Mouse (Mus musculus) neural tube, embryonic 13.5 days (tissue): ENCODE results near the gene Wdr12. TPM values are rescaled to one million over a fixed set of nuclear protein-coding genes. Genes with fewer than 3 reads are reported as not detected.
"Not testable (repeated sequence)": the region's sequence is repeated elsewhere in the genome, so short reads cannot be mapped to it uniquely, and the experiment has no call there.

Source experiments
- ATAC-seq: fragments of 200-750 bp; cut with Nextera tagmentation; 2 replicates; pipeline ENCODE4 v1.8.0; 2017; ENCODE audit warnings: low read depth, mild to moderate bottlenecking, moderate TSS enrichment, moderate library complexity
- H3K27ac ChIP-seq: fragments of 300-500 bp; sonication (generic); replicated peaks from 2 replicates; pipeline ENCODE4 v1.5.1; 2015; ENCODE audit warnings: moderate library complexity, mild to moderate bottlenecking, inconsistent platforms
- H3K27me3 ChIP-seq: fragments of 300-500 bp; sonication (generic); 2 replicates; pipeline ENCODE4 v1.6.1; 2015; ENCODE audit warnings: mild to moderate bottlenecking, inconsistent platforms
- H3K36me3 ChIP-seq: fragments of 300-500 bp; sonication (generic); 2 replicates; pipeline ENCODE4 v1.6.1; 2015; ENCODE audit warnings: mild to moderate bottlenecking, inconsistent platforms
- H3K4me1 ChIP-seq: fragments of 300-500 bp; sonication (generic); replicated peaks from 2 replicates; pipeline ENCODE4 v1.6.1; 2015; ENCODE audit warnings: inconsistent platforms
- H3K4me2 ChIP-seq: fragments of 300-500 bp; sonication (generic); 2 replicates; pipeline ENCODE4 v1.6.1; 2015; ENCODE audit warnings: inconsistent platforms, mild to moderate bottlenecking, moderate library complexity
- H3K4me3 ChIP-seq: fragments of 300-500 bp; sonication (generic); 2 replicates; pipeline ENCODE4 v1.5.1; 2015; ENCODE audit warnings: mild to moderate bottlenecking, inconsistent platforms
- H3K9ac ChIP-seq: fragments of 300-500 bp; sonication (generic); 2 replicates; pipeline ENCODE4 v1.6.1; 2015; ENCODE audit warnings: moderate library complexity, mild to moderate bottlenecking, inconsistent platforms
- H3K9me3 ChIP-seq: fragments of 300-500 bp; sonication (generic); 2 replicates; pipeline ENCODE4 v1.6.1; 2016; ENCODE audit warnings: inconsistent platforms
- WGBS: fragments of 180-500 bp; shearing (Covaris S2); methylation state at CpG from one replicate; pipeline ENCODE4 v1.1.7; 2015; 5-methylcytosine and 5-hydroxymethylcytosine counted together
- polyA plus RNA-seq: library from polyadenylated mRNA; unstranded; fragments of >200 nt; fragmentation: Nextera tagmentation; extraction: Ambion mirVana; gene quantifications from 2 replicates; pipeline ENCODE4 v1.2.1, GENCODE M21; 2015

The Wdr12 gene
- polyA plus RNA-seq, 1 experiment from 2014 or later = 44.9 TPM

- Histone ChIP-seq H3K9me3 (no peaks in the 10 kb centered on the region), H3K27ac (no peak overlapping the region), H3K4me2 (no peak overlapping the region), H3K4me3 (no peak overlapping the region), H3K9ac (no peak overlapping the region), H3K36me3 (no peaks in the 10 kb centered on the region), H3K27me3 (no peaks in the 10 kb centered on the region), H3K4me1 (no peaks in the 10 kb centered on the region)
- WGBS = 84% methylated on average over 3 of the region's 3 CpGs
- ATAC-seq = no peak
These were observed 42.1 kb downstream of the Wdr12 start for GRCm38 (mm10) chr1:60056310-60056709.

- Histone ChIP-seq H3K9ac (no peak overlapping the region), H3K27ac (no peak overlapping the region), H3K4me2 (no peak overlapping the region), H3K4me1 (no peaks in the 10 kb centered on the region), H3K27me3 (no peaks in the 10 kb centered on the region), H3K4me3 (no peak overlapping the region), H3K36me3 (no peaks in the 10 kb centered on the region), H3K9me3 (no peaks in the 10 kb centered on the region)
- 36% methylated on average over 3 of the region's 3 CpGs for WGBS
- ATAC-seq = no peak
These were observed 43.8 kb downstream of the Wdr12 start for GRCm38 (mm10) chr1:60054659-60055058.

- ATAC-seq, H3K36me3 ChIP-seq, H3K4me3 ChIP-seq, H3K4me1 ChIP-seq, H3K9ac ChIP-seq, H3K4me2 ChIP-seq, H3K27ac ChIP-seq, H3K9me3 ChIP-seq: not testable (repeated sequence)
- H3K27me3 ChIP-seq = peaks cover 11% of the 10 kb centered on the region
- WGBS = 92% methylated on average over 5 of the region's 5 CpGs
These were observed 51.0 kb downstream of the Wdr12 start for GRCm38 (mm10) chr1:60047481-60047880.

- Histone ChIP-seq H3K27me3 (peaks cover 15% of the 10 kb centered on the region), H3K4me2 (no peak overlapping the region)
- 86% methylated on average over 1 of the region's 1 CpGs for WGBS
These were observed 53.9 kb downstream of the Wdr12 start for GRCm38 (mm10) chr1:60044595-60044994.

GRCm38 (mm10) chr1:60042796-60043469, 55.5 kb downstream of the Wdr12 start, which contains the start of gene Ica1l:
Gene Ica1l, minus strand, starts transcription at chr1:60043184.
- peaks cover 15% of the 10 kb centered on the region for H3K27me3 ChIP-seq
- no peaks in the 10 kb centered on the region for H3K9me3 ChIP-seq
- peak within 1 kb of the TSS; percentile 76 for H3K4me3 ChIP-seq
- peak; percentile 92 for ATAC-seq
- H3K36me3 ChIP-seq = no peaks in the 10 kb centered on the region
- peak within 1 kb of the TSS; percentile 79 for H3K27ac ChIP-seq
- peak within 1 kb of the TSS; percentile 89 for H3K9ac ChIP-seq
- peaks cover 8% of the 10 kb centered on the region; the same call in 1 of the 2 replicates for H3K4me1 ChIP-seq
- peak within 1 kb of the TSS; percentile 84 for H3K4me2 ChIP-seq
- WGBS = under 1% methylated on average over 68 of the region's 99 CpGs

More at GRCm38 (mm10) chr1:60044595-60044994, 53.9 kb downstream of the Wdr12 start:
- H3K36me3 ChIP-seq = no peaks in the 10 kb centered on the region
- H3K27ac ChIP-seq = no peak overlapping the region
- H3K4me3 ChIP-seq = no peak overlapping the region
- no peak overlapping the region for H3K9ac ChIP-seq
- H3K4me1 ChIP-seq = peaks cover 8% of the 10 kb centered on the region; the same call in 1 of the 2 replicates
- H3K9me3 ChIP-seq = no peaks in the 10 kb centered on the region
- ATAC-seq = no peak

- WGBS = 2% methylated on average over 19 of the region's 19 CpGs
- Histone ChIP-seq H3K4me3 (peak overlapping the region; percentile 76), H3K27me3 (peaks cover 15% of the 10 kb centered on the region), H3K9me3 (no peaks in the 10 kb centered on the region), H3K4me2 (peak overlapping the region; percentile 84), H3K9ac (peak overlapping the region; percentile 89), H3K4me1 (peaks cover 8% of the 10 kb centered on the region; the same call in 1 of the 2 replicates), H3K27ac (peak overlapping the region; percentile 79), H3K36me3 (no peaks in the 10 kb centered on the region)
- peak; percentile 65 for ATAC-seq
These were observed 56.0 kb downstream of the Wdr12 start for GRCm38 (mm10) chr1:60042398-60042795.

GRCm38 (mm10) chr1:60035044-60035443, 63.4 kb downstream of the Wdr12 start:
- Histone ChIP-seq H3K27ac (no peak overlapping the region), H3K27me3 (no peaks in the 10 kb centered on the region), H3K36me3 (no peaks in the 10 kb centered on the region), H3K9me3 (no peaks in the 10 kb centered on the region), H3K4me2 (no peak overlapping the region), H3K9ac (no peak overlapping the region), H3K4me3 (no peak overlapping the region), H3K4me1 (no peaks in the 10 kb centered on the region)
- no peak for ATAC-seq
- 90% methylated on average over 2 of the region's 2 CpGs for WGBS

Other genes with a start within 250 kb of the Wdr12 start
- gene Fam117b, start 185.6 kb downstream of the Wdr12 start, polyA plus RNA-seq = 25.5 and 28.6 TPM in 2 replicates
- 33.1 and 33.4 TPM in 2 replicates for gene Ica1l, start 55.5 kb downstream of the Wdr12 start, polyA plus RNA-seq
- 7.9 and 8.3 TPM in 2 replicates for gene Carf, start 398 bp downstream of the Wdr12 start, polyA plus RNA-seq
- 6.4 and 7.8 TPM in 2 replicates for gene Nbeal1, start 82.0 kb upstream of the Wdr12 start, polyA plus RNA-seq
- gene Cyp20a1, start 244.7 kb upstream of the Wdr12 start, polyA plus RNA-seq = 20.3 and 23.5 TPM in 2 replicates